Mouse (Mus musculus) forebrain, postnatal 0 days (tissue): ENCODE data around the gene B4galt1. TPM values are rescaled to one million over a fixed set of nuclear protein-coding genes. Genes with fewer than 3 reads are reported as not detected.

ENCODE experiments used
- ATAC-seq: fragments of 200-750 bp; cut with Nextera tagmentation; 2 replicates; pipeline ENCODE4 v1.8.0; 2017; ENCODE audit warnings: mild to moderate bottlenecking, moderate library complexity
- DNase-seq: peaks from one replicate; pipeline ENCODE4 v3.0.0-alpha.2; 2015
- H3K27ac ChIP-seq: fragments of 300-500 bp; sonication (generic); 2 replicates; pipeline ENCODE4 v1.5.1; 2014; ENCODE audit warnings: low read depth, mild to moderate bottlenecking, antibody characterized with exemption, low read length, moderate library complexity, mixed read lengths
- H3K27me3 ChIP-seq: fragments of 300-500 bp; sonication (generic); 2 replicates; pipeline ENCODE4 v1.6.1; 2014; ENCODE audit warnings: mild to moderate bottlenecking, low read length, mixed read lengths; ENCODE audit not compliant: insufficient read depth
- H3K36me3 ChIP-seq: fragments of 300-500 bp; sonication (generic); 2 replicates; pipeline ENCODE4 v1.6.1; 2014; ENCODE audit warnings: mild to moderate bottlenecking, moderate library complexity; ENCODE audit not compliant: insufficient read depth
- H3K4me1 ChIP-seq: fragments of 300-500 bp; sonication (generic); 2 replicates; pipeline ENCODE4 v1.6.1; 2014; ENCODE audit warnings: antibody characterized with exemption; ENCODE audit not compliant: insufficient read depth
- H3K4me2 ChIP-seq: fragments of 300-500 bp; sonication (generic); 2 replicates; pipeline ENCODE4 v1.6.1; 2014; ENCODE audit warnings: low read depth, mild to moderate bottlenecking, moderate library complexity
- H3K4me3 ChIP-seq: fragments of 300-500 bp; sonication (generic); 2 replicates; pipeline ENCODE4 v1.5.1; 2014; ENCODE audit warnings: low read depth, low read length, mixed read lengths
- H3K9ac ChIP-seq: fragments of 300-500 bp; sonication (generic); 2 replicates; pipeline ENCODE4 v1.6.1; 2014; ENCODE audit warnings: mild to moderate bottlenecking
- H3K9me3 ChIP-seq: fragments of 300-500 bp; sonication (generic); 2 replicates; pipeline ENCODE4 v1.6.1; 2016; ENCODE audit warnings: low read length
- CTCF ChIP-seq: sonication (generic); IDR thresholded peaks from 2 replicates; pipeline ENCODE4 v1.5.1; 2016; ENCODE audit warnings: antibody characterized with exemption, control low read depth, low read depth
- WGBS: fragments of 180-500 bp; shearing (Covaris S2); extraction: QIAGEN DNeasy Blood & Tissue Kit; methylation state at CpG from one replicate; pipeline ENCODE4 v1.1.7; 2014; 5-methylcytosine and 5-hydroxymethylcytosine counted together
- polyA plus RNA-seq: library from polyadenylated mRNA; unstranded; fragments of >200 nt; fragmentation: Nextera tagmentation; extraction: Ambion mirVana; gene quantifications from 2 replicates; pipeline ENCODE4 v1.2.1, GENCODE M21; 2015
- total RNA-seq: library from RNA; depleted of rRNA; stranded (reverse); fragments of >200 nt; gene quantifications from 2 replicates; pipeline ENCODE4 v1.2.3, GENCODE M21; 2014

Gene B4galt1
- total and polyA plus RNA-seq, 2 experiments from 2014 or later: 4.9 to 10.0 TPM

GRCm38 (mm10) chr4:40795761-40796160 is 58.0 kb downstream of the B4galt1 start:
- no peaks in the 10 kb centered on the region for H3K4me1 ChIP-seq
- no peak overlapping the region for H3K4me2 ChIP-seq
- H3K9ac ChIP-seq: no peak overlapping the region
- H3K27ac ChIP-seq: no peak overlapping the region
- H3K27me3 ChIP-seq: no peaks in the 10 kb centered on the region
- 91% methylated on average over 3 of the region's 3 CpGs for WGBS
- H3K4me3 ChIP-seq: no peak overlapping the region
- ATAC-seq (no peak), DNase-seq (no peak)
- TF ChIP-seq CTCF: no peak
- no peaks in the 10 kb centered on the region for H3K9me3 ChIP-seq
- no peaks in the 10 kb centered on the region for H3K36me3 ChIP-seq

DNA sequence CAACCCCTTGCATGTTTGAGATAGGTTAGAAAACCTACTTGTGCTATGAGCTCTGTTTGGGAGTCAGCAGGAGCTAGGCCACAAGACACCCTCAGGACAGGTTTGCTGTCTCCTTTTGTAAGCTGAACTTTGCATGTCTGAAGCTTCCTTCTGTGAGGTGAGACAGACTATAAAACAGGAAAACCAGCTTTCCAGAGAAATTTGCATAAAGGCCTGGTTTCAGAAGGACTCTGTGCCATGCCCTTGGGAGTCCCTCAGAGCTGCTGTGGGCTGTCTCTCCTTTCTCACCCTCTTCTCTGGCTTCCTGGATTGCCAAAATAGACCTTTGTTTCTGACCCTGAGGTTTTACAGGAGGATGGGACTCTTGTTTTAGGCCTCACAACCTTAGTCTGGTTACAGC is 59.5 kb downstream of the B4galt1 start:
- Histone ChIP-seq H3K4me1 (no peaks in the 10 kb centered on the region), H3K27ac (no peak overlapping the region), H3K36me3 (no peaks in the 10 kb centered on the region), H3K9ac (no peak overlapping the region), H3K4me2 (no peak overlapping the region), H3K9me3 (no peaks in the 10 kb centered on the region), H3K27me3 (no peaks in the 10 kb centered on the region), H3K4me3 (no peak overlapping the region)
- DNase-seq: no peak
- no peak for ATAC-seq
- no peak for TF ChIP-seq CTCF

GRCm38 (mm10) chr4:40791176-40791575 is 62.6 kb downstream of the B4galt1 start:
- DNase-seq (no peak), ATAC-seq (no peak)
- H3K36me3 ChIP-seq: no peaks in the 10 kb centered on the region
- no peaks in the 10 kb centered on the region for H3K9me3 ChIP-seq
- no peak overlapping the region for H3K4me3 ChIP-seq
- no peak overlapping the region for H3K9ac ChIP-seq
- H3K4me1 ChIP-seq: no peaks in the 10 kb centered on the region
- no peak overlapping the region for H3K27ac ChIP-seq
- H3K27me3 ChIP-seq: no peaks in the 10 kb centered on the region
- no peak overlapping the region for H3K4me2 ChIP-seq
- no peak for TF ChIP-seq CTCF
- 92% methylated on average over 4 of the region's 4 CpGs for WGBS

DNA sequence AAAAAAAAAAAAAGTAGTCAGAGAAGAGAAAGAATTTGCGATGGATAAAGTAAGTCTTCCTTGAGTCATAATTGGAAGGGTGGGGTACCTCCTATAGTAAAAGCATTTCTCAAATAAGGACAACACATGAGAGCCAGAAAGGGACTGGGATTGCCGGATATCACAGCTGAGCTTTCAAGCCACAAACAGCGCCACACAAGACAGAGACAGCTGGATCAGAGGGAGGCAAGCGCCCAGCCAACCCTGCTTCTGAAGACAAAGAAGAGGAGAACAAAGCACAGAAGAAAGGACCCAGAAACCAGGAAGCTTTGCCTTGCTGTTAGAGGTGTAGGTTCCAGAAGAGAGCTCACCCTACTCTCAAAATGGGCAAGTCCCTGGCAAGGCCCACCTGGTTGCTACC is 67.2 kb downstream of the B4galt1 start:
- 61% methylated on average over 4 of the region's 4 CpGs for WGBS

DNA sequence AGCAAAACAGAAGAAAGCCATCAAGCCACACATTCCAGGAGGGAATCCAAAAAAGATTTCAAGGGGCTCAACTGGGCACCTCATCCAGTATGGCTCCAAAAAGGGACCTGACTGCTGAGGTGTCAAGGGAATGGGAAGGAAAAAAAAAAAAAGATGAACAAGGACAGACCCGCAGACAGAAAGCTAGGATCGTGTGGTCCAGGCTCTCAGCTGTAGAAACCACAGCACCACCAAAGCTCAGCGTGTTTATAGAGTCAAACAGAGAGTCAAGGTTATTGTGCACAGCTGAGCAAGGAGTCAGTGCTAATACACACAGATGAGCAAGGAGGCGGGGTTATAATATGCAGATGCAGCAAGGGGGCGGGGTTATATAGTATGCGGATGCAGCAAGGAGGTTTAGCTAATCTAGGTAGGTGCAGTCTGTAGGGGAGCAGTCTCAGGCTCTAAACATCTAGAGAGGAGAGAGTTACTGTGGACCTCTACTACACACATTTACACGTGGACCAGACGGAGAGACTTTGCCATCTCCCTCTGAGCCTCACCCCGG is 68.1 kb downstream of the B4galt1 start:
- DNase-seq (no peak), ATAC-seq (no peak)
- H3K27ac ChIP-seq: no peak overlapping the region
- H3K9me3 ChIP-seq: no peaks in the 10 kb centered on the region
- no peak overlapping the region for H3K9ac ChIP-seq
- H3K4me3 ChIP-seq: no peak overlapping the region
- H3K27me3 ChIP-seq: no peaks in the 10 kb centered on the region
- H3K36me3 ChIP-seq: no peaks in the 10 kb centered on the region
- 81% methylated on average over 9 of the region's 9 CpGs for WGBS
- no peaks in the 10 kb centered on the region for H3K4me1 ChIP-seq
- H3K4me2 ChIP-seq: no peak overlapping the region
- TF ChIP-seq CTCF: no peak

More for the DNA sequence above, 67.2 kb downstream of the B4galt1 start:
- H3K9ac ChIP-seq: no peak overlapping the region
- no peaks in the 10 kb centered on the region for H3K36me3 ChIP-seq
- no peaks in the 10 kb centered on the region for H3K27me3 ChIP-seq
- ATAC-seq (no peak), DNase-seq (no peak)
- H3K4me3 ChIP-seq: no peak overlapping the region
- H3K9me3 ChIP-seq: no peaks in the 10 kb centered on the region
- H3K4me2 ChIP-seq: no peak overlapping the region
- no peak for TF ChIP-seq CTCF
- H3K27ac ChIP-seq: no peak overlapping the region
- H3K4me1 ChIP-seq: no peaks in the 10 kb centered on the region

GRCm38 (mm10) chr4:40784556-40785169 is 69.1 kb downstream of the B4galt1 start:
- H3K27me3 ChIP-seq: no peaks in the 10 kb centered on the region
- H3K4me3 ChIP-seq: no peak overlapping the region
- no peak for ATAC-seq
- 76% methylated on average over 10 of the region's 10 CpGs for WGBS
- H3K4me2 ChIP-seq: no peak overlapping the region
- TF ChIP-seq CTCF: no peak
- no peaks in the 10 kb centered on the region for H3K36me3 ChIP-seq
- DNase-seq: no peak
- no peaks in the 10 kb centered on the region for H3K9me3 ChIP-seq
- H3K4me1 ChIP-seq: no peaks in the 10 kb centered on the region
- no peak overlapping the region for H3K27ac ChIP-seq
- H3K9ac ChIP-seq: no peak overlapping the region

DNA sequence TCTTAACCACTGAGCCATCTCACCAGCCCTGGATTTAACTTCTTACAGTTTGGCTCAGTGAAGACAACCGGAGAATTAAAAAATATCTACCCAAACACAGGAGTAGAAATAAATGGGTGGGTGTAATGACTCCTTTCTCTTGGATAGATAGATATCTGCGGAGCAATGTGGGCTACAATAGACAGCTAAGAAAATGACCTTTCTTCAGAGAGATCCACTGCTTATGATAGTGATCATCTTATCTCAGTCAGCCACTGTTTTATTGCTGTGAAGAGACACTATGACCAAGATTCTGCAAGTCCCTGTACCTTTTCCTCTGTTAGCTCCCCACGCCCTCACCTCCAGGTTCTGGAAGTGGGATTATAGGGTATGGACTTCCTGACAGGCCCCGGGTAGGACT is 70.8 kb downstream of the B4galt1 start:
- H3K4me2 ChIP-seq: no peak overlapping the region
- ATAC-seq (no peak), DNase-seq (no peak)
- WGBS: 95% methylated on average over 4 of the region's 4 CpGs
- no peak overlapping the region for H3K4me3 ChIP-seq
- H3K9me3 ChIP-seq: no peaks in the 10 kb centered on the region
- H3K27me3 ChIP-seq: no peaks in the 10 kb centered on the region
- H3K9ac ChIP-seq: no peak overlapping the region
- no peak overlapping the region for H3K27ac ChIP-seq
- no peaks in the 10 kb centered on the region for H3K36me3 ChIP-seq
- no peak for TF ChIP-seq CTCF
- no peaks in the 10 kb centered on the region for H3K4me1 ChIP-seq
